Comparison of ENCODE assay signal across 11 mouse cellular contexts in the genomic region with DNA sequence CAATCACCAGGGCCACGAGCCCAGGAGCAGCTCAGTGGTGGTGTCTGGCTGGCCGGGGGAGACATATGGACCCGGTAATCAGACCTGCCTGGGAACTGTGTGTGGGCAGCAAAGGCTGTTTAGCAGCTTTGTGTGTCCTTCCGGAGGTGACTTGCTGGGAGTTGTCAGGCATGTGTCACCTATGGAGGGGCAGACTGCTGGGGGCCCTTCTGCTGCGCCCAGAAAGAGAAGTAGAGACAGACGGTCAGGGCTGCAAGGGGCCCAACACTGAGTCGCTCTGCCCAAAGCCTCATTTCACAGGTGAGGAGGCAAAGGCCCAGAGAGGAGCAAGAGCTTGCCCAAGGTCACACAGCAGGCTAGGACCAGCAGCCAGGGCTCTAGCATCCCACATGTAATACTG.
"Had no signal": no experiment of that assay in that cellular context is flagged by ENCODE, and none has a peak within 500 bp of the region (broad histone marks: within the 10 kb centered on the region; RNA-seq: fewer than 3 reads in every experiment).

No protein-coding gene starts in this region.

- H3K9ac ChIP-seq: limb, embryonic 15.5 days; liver, embryonic 12.5 days; midbrain, embryonic 12.5 days; neural tube, embryonic 15.5 days had no signal

- H3K27ac ChIP-seq: layer of hippocampus, adult 2 months; limb, embryonic 15.5 days; liver, embryonic 12.5 days; midbrain, embryonic 12.5 days; neural tube, embryonic 15.5 days had no signal

- H3K4me2 ChIP-seq: limb, embryonic 15.5 days; liver, embryonic 12.5 days; midbrain, embryonic 12.5 days; neural tube, embryonic 15.5 days had no signal

- DNase-seq: kidney, postnatal 25 days; lung, adult 18-20 months; right cerebral cortex, postnatal 4 days; spleen, adult 18-20 months; thymus, adult 18-20 months; thymus, postnatal 14 days had no signal

- H3K36me3 ChIP-seq: limb, embryonic 15.5 days; liver, embryonic 12.5 days; midbrain, embryonic 12.5 days; neural tube, embryonic 15.5 days had no signal

- H3K9me3 ChIP-seq: limb, embryonic 15.5 days; liver, embryonic 12.5 days; midbrain, embryonic 12.5 days; neural tube, embryonic 15.5 days had no signal

- H3K4me3 ChIP-seq: layer of hippocampus, adult 2 months; limb, embryonic 15.5 days; liver, embryonic 12.5 days; midbrain, embryonic 12.5 days; neural tube, embryonic 15.5 days had no signal

- ATAC-seq: liver, embryonic 12.5 days had no signal
